Mouse (Mus musculus): Measurements from ENCODE around the gene Gpr156.
"Not testable (repeated sequence)": the region's sequence is repeated elsewhere in the genome, so short reads cannot be mapped to it uniquely, and the experiment has no call there.

The Gpr156 gene

DNA sequence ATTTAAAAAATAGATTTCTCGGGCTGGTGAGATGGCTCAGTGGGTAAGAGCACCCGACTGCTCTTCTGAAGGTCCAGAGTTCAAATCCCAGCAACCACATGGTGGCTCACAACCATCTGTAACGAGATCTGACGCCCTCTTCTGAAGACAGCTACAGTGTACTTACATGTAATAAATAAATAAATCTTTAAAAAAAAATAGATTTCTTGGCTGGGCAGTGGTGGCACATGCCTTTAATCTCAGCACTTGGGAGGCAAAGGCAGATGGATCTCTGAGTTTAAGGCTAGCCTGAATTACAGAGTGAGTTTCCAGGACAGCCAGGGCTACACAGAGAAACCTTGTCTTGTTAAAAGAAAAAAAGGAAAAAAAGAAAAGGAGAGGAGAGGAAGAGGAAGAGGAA is 46.4 kb downstream of the Gpr156 start:
- not testable (repeated sequence) for DNase-seq

DNA sequence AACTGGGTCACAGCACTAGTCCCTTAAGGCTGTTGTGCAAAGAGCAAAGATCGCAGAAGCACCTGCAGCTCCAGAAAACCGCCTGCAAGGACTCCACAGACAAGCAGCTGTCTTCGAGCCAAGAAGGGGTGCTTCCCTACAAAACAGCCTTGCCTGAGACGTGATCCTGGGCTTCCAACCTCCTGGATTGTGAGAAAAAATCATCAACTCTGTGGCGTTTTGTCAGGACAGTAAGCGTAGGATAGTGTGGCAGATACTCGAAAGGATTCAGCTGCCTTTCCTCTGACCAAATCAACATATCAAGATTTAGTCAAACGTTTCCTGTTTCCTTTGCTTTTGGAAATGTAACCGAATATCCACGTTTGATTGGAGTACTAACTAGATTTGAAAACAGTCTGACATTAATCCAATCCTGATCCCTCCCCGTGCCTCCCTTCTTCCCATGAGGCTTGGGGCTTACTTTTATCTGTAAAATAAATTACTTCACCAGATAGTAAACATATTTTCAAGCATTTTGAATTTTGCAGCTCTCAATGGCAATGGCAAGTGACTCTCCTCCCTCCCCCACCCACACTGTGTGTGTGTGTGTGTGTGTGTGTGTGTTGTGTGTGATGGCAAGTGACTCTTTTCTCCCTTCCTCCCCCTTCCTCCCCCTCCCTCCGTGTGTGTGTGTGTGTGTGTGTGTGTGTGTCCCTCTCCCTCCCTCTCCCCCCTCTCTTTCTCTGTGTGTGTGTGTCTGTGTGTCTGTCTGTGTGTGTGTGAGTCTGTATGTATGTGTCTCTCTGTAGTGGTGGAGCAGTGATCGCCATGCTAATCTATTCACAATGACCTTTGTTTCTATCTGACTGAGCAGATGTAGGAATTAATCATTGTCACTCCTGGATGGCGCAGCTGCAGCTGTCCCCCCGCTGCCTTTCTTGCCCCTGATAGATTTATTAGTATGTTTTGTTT is 47.3 kb downstream of the Gpr156 start:
- DNase-seq, result peak; percentile 55

DNA sequence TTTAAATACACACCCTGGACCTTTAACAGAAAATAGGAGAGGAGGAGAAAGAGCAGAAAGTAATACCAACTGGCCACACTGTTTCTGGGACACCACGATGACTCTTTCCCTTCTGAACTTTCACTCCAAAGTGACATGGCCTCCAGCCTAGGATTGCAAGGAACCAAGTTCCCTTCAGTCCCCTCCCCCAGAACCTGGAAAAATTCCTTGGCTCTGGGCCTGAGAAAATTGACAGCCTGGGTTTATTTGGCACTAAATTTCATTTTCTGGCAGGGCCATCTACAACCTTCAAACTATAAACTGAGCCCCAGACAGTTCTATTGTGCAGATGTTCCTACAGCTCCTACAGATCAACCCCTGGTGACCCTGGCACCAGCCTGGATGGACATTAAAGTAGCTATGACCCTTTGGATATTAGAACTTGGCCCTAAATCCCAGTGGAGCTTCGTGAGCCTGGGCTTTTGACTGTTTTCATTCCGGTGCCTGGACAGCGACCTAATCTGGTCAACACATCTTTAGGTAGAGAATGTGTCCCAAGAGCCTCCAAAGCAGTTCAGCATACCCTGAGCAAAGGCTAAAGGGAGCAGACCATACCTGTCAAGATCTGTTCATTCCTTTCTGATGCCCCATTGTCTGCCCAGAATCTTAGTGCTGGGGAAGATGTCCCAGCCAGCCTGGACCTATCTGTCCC is 48.2 kb downstream of the Gpr156 start:
- peak; percentile 23 for DNase-seq

DNA sequence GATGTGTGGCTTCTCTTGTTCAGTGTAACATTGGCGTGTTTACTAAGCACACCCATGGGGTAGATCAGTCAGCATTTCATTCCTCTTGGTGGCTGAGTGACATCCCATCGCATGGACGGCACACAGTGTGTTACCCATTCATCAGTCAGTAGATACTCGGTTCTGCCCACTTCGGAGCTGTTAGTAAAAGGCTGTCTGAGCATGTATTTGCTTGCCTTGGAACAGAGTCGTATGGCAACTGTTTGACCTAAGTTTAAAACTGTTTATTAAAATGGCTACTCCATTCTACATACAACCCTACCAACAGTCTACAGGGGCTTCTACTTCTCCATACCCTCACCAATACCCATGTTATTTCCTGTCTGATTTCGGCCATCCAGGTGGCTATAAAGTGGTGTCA is 50.6 kb downstream of the Gpr156 start:
- DNase-seq, result no peak

DNA sequence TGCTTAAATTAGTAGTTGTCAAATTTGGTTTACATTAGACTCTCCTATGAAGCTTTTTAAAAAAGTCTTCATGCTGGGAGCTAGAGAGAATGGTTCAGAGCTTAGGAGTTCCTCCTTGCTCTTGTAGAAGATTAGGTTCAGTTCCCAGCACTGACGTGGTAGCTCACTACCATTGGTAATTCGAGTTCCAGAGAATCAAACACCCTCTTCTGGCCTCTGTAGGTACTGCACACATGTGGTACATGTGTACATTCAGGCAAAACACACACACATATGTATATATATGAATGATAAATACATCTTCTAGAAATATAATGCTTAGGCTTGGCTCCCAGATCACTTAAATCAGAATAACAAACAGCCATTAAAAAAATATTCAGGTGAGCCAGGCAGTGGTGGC is 51.1 kb downstream of the Gpr156 start:
- no peak for DNase-seq

DNA sequence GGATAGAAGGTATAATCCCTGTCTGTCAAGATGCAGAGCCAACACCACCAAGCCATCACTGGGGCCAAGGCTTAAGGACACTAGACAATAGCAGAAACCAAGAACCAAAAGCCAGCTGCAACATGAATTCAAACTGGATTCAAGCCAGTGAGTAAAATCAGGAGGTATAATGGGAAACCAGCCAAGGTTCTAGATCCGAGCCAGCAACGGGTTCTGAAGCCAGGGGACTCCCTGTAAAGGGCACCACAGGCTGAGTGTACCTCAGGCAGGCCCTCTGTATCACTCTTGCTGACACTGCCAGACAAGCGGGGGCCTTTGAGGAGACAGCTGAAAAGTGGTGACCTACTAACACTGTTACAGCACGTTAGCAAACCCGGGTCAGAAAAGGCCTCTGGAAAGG is 55.2 kb downstream of the Gpr156 start:
- DNase-seq, result no peak

DNA sequence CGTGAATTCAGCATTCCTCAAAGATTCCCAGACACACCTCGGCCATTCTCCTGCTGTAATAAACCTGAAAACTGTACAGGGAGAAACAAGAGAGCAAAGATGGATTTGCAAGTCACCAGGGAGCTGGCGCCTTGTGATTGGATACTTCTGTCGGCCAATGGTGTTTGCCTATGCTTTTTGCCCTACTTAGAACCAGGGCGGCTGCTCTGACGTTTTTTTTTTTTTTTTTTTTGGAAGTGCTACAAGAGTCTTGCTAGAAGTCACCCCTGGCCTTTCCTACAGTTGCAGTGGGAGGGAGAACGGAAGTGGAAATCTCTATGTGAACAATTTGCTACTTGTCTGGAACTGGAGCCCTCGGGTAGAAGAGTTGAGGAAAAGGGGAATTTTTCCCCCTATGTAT is 56.1 kb downstream of the Gpr156 start:
- DNase-seq, result no peak

DNA sequence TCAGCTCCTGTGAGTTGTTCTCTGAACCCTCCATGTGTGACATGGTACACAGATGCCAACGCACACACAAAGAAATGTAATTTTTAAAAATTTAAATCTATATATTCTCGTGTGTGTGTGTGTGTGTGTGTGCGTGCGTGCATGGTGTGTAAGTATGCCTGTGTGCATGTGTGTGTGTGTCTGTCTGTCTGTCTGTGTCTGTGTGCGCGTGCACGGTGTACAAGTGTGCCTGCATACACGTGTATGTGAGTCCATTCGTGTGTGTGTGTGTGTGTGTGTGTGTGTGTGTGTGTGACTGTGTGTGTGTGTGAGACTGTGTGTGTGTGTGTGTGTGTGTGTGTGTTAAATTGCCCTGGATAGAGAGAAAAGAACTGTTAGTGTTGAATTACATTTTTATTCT is 56.9 kb downstream of the Gpr156 start:
- DNase-seq, result not testable (repeated sequence)

DNA sequence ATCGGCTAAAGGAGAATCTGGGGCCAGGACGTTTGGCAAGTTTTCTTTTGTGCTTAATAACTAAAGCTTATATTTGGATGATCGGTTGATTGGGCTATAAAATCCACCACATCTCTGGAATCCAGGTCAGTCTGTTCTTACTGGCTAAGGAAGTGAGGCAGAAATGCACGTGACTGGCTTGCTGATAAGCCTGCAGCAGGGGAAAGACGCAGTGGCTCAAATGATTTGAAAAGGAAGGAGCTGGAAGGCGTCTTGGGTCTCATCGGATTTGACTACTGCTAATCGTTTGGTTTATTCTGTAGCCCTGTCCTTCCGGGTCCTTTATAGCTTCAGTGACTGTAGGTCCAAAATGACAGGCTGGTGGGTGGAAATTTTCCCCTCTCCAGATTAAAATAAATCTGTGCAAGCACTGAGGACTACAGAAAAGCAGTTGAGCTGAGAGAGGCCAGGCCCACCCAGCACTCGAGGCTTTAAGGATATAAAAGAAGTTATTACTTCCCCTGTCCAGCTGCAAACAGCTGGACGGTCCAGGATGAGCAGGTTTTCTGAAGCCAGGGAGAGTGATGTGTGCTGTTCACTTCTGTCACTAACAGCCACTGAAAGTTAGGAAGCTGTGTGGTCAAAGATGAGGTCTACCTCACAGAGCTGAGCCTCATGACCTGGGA is 57.7 kb downstream of the Gpr156 start:
- no peak for DNase-seq

DNA sequence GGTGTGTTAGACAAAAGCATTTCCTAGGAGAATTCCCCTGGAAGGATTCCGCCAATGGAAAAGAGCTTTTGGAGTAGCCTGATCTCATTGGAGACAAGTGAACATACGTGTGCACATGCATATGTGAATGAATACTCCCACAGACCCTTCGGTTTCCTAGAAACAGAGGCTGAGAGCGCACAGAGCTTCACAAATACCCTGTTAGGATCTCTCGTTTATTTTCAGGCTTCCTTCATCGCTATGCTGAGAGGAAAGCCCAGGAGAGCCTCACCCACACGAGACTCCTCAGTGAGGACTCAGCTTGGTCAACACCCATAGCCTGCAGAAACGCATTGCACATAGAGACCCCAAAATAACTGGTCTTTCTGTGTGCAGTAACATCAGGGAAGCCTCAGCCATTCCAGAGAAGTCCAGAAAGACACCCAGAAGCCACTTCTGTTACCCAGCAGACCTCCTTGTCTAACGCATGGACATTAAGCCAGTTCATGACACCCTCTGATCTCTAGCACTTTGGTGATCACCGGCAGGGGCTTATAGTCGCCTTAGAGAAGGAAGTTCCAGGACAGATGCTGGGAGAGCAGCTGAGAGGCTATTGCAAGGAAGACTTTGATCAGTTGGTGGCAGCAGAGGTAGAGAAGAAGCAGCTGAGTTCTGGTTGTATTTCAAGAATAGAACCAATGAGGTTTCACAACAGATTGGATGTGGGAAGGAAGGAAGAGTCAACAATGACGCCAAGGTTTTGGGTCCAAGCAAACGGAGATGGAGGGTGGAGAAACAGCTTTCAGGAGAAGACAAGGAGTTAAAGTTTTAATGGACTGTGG is 58.4 kb downstream of the Gpr156 start:
- peak; percentile 40 for DNase-seq

DNA sequence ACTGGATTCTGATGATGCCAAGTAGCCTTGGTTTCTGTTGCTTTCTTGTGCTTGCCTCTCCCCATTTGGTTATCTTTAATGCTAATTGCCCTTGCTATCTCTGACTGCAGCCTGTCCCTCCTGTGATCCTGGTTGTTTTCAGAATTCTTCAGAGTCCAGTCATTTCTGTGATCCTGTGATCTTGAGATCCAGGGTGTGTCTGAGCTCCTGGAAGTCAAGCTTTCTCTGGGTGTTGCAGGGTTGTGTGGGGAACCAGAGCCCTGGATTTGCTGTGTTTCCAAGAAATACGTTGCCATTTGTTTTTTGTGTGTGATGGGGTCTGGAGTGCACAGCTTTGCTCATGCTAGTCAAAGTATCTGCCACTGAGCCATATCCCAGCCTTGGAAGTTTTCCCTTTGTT is 65.6 kb downstream of the Gpr156 start:
- no peak for DNase-seq

DNA sequence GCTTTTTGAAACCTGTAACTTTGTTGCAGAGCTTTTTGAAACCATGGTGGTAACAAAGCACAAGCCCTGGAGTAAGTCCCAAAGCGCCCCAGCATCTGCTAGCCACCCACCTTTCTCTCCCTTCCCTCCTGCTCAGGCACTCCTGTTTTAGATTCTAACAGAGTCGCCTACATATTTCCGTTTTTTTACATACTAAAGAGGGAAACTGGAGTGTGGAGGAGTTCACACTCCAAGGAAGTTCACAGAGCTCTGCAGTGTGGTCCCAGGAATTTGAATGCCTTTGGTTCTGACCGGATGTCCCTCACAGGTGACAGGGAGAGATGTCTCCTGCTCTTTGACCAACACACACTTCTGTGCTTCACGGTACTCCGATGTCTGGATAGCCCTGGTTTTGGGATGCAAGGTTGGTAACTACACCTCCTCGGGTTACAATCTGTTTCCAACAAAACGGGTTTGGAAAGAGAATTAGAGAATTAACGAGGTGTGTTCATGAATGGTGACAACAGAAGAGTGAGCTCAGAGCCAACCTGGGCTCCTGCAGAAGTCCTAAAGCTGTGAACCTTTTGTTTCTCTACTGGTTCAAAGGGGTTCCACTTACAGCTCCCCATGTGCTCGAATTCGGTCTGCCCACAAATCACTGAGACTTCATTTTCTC is 72.0 kb downstream of the Gpr156 start:
- no peak for DNase-seq

DNA sequence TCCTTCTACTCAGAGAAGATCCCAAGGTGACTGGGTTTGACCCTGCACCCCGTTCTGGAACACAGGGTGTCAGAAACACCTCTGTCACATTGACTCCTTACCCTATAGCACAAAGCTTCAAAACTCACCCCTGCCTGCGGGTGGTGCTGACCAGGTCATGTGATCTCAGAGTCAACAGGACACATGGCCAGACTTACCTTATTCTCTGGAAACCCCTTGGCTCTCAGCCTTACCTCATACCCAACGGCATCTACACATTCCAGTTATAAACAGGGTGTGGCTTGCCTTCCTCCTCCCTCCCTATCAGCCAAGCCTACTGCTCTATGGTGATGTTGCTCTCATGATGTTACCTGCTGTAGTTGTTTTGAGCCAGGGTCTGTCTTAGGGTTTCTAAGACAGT is 73.5 kb downstream of the Gpr156 start:
- DNase-seq, result no peak

DNA sequence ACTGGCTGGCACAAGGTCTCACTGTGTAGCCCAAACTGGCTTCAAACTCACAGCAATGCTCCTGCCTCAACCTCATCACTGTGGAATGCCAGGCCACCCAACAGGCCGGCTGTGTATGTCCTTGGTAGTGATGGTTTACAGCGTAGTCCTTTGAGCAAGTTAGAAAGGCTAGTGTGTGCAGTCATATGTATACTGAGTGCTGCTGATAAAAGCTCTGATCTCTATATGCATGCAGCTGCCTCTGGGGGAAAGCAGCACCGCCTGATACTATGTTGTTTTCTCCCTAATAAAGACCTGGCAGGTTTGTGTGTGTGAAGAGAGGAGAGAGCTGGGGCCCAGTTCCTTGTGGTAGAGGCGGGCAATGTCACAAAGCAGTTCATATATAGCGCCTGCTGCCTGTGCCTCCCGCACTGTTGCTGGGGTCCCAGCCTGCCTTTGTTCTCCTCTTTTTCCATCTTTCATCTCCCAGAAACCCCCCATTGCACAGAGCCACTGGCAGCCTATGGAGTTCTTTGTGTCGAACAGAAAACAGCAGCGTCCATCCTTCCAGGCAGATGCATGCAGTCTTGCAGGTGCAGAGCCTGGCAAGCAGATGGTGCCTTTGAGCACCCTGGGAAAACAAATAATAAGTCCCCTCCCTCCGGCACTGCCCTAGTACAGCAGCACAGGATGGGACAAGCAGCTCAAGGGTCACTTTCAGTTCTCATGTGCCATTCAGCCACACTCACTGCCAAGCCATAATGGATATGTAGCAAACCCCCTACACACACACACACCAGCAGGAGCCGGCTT is 74.5 kb downstream of the Gpr156 start:
- peak; percentile 19 for DNase-seq

DNA sequence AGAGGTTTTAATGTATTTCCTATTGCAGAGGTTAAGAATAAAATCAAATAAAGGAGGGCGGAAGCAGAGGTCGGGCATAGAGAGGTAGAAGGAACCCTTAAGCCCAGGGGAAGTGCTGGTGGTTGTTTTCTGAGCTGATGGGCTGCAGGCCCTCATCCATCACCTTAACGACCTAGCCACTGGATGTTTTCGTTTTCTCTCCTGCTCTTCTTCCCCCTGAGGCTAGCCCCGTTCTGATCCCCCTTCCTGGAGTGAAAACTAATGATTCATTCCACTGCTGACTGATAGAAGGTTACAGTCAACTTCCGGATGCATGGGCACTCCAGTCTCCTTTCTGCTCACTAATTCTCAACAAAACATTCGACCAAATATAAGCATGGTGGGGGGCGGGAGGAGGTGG is 76.5 kb downstream of the Gpr156 start:
- no peak for DNase-seq

DNA sequence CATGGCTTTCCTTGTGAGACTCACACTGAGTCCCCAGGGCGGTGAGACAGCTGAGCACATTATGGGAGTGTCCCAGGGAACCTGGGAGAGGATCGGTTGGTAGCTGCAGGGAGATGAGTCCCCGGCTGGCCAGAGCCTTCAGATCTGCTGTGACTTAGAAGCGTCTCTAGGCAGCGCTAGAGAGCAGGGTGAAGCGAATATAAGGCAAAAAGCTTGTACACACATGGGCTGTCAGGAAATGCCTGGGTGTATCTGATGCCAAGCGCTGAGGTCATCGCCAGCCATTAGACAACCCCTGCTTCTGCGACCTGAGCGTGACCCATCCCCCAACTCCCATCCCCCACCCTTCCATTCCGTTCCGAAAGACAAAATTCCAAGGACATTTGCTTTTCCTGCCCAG is 78.4 kb downstream of the Gpr156 start:
- peak; percentile 70 for DNase-seq

DNA sequence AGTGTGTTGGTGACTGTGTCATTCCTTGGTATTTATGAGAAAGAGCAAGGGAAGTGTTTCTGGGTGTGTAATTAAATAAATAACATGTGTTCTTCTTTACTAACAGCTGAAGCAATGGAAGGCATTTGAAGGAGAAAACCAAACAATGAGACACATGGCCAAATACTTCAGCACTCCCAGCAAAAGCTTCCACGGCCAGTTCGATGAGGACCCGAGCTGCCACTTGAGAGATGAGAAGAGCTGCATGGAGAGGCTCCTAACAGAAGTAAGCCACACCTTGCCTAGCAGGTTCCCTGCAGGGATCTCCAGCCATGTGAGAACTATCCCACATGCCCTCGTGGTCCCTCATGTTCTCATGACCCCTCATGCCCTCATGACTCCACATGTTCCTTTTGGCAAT is 81.5 kb downstream of the Gpr156 start:
- DNase-seq, result no peak

DNA sequence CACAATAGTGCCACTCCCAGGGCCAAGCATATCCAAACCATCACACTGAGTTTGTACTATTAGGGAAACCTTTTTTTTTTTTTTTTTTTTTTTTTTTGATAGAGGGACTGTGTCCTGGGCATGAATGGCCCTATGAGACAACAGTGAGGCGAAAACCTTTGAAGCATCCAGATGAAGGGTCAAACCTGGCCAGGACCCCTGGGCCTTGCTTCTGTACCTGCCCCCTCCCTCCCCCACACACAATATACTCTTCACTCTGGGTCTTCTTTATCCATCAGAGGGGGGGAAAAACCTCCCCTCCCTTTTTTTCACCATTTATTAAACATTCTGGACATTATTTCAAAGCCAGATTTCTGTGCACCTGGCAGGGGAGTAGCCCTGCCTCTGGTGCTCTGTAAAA is 83.5 kb downstream of the Gpr156 start:
- DNase-seq, result no peak

DNA sequence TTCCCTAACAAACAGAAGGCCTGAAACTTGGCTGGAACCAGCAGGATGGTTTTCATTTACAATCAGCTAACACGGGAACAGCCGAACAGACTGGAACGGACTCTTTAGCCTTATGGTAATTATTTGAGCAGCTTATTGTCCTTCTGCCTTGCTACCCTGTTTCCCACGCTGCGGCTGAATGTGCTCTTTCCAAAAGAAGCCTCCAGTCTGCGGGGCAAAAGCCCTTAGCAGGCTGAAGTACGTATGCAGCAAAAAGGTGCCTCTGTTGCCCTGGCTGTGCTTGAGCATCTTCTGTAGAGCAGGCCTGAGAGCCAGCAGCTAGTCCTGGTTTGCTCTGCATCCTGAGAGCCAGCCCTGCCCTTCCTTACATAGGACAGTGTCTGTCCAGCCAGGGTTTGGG is 83.9 kb downstream of the Gpr156 start:
- DNase-seq, result no peak

DNA sequence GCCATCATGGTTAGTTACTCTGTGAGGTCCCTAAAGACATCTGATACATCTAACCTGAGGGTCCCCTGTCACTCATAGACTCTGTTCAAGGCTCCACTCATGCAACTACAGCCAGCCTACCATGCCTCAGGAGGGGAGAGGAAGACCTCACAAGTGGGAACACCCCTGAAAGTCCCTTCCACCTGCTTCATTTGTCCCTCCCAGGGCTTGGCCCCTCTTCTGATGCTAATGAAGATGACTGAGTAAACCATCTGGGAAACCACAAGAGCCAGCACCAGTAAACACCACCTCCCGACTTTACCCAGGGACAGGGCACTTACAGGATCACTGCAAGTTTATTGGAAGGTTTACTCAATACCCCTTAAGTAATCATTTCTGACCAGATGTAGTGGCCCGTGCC is 85.5 kb downstream of the Gpr156 start:
- DNase-seq, result no peak

DNA sequence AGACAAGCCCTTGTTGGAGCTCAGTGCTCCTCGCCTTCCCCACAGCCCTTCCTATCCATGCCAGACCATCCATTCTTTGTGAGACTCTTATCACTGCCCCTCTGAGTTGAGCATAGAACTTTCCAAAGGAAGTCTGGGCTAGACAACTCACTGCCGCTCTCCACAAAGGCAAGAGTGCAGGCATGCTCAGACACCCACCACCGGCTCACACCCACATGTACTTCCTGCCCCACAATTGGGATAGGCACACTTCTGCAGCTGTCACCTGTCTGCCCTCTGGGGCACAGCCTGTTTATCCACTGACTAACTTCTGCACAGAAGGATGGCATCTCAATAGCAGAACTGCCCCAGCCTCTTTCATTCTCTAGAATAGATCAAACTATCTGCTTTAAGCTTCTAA is 86.2 kb downstream of the Gpr156 start:
- DNase-seq, result no peak
